Mouse (Mus musculus): ENCODE results near the gene Ercc4.

Ercc4 gene

GRCm38 (mm10) chr16:13149950-13150349 is 40.5 kb downstream of the Ercc4 start:
- DNase-seq, result no peak

- DNase-seq, result no peak
Observed at GRCm38 (mm10) chr16:13150790-13151189, 41.3 kb downstream of the Ercc4 start.

- no peak for DNase-seq
Observed at GRCm38 (mm10) chr16:13152475-13152874, 43.0 kb downstream of the Ercc4 start.

GRCm38 (mm10) chr16:13153215-13153614 is 43.7 kb downstream of the Ercc4 start:
- no peak for DNase-seq

GRCm38 (mm10) chr16:13154352-13154751 is 44.9 kb downstream of the Ercc4 start:
- DNase-seq, result no peak

- peak in 1 of 2 experiments; percentile 13 for DNase-seq
Observed at GRCm38 (mm10) chr16:13157314-13157713, 47.8 kb downstream of the Ercc4 start.

- DNase-seq, result no peak
Observed at GRCm38 (mm10) chr16:13158153-13158670, 48.7 kb downstream of the Ercc4 start.

- DNase-seq, result peak; percentile 66 to 73
Observed at GRCm38 (mm10) chr16:13158906-13159889, 49.7 kb downstream of the Ercc4 start.

- peak; percentile 95 to 96 for DNase-seq
Observed at GRCm38 (mm10) chr16:13159927-13160644, 50.6 kb downstream of the Ercc4 start.

- no peak for DNase-seq
Observed at GRCm38 (mm10) chr16:13161516-13161915, 52.0 kb downstream of the Ercc4 start.

GRCm38 (mm10) chr16:13167731-13168130 is 58.2 kb downstream of the Ercc4 start:
- DNase-seq, result no peak

- no peak for DNase-seq
Observed at GRCm38 (mm10) chr16:13173055-13173742, 63.7 kb downstream of the Ercc4 start.

GRCm38 (mm10) chr16:13182526-13182925 is 73.0 kb downstream of the Ercc4 start:
- DNase-seq, result no peak

GRCm38 (mm10) chr16:13183182-13183742 is 73.8 kb downstream of the Ercc4 start:
- no peak for DNase-seq

GRCm38 (mm10) chr16:13184381-13184780 is 74.9 kb downstream of the Ercc4 start:
- DNase-seq, result no peak

GRCm38 (mm10) chr16:13189430-13190107 is 80.1 kb downstream of the Ercc4 start:
- peak; percentile 21 to 54 for DNase-seq

GRCm38 (mm10) chr16:13190471-13190870 is 81.0 kb downstream of the Ercc4 start:
- DNase-seq, result no peak

GRCm38 (mm10) chr16:13191166-13191565 is 81.7 kb downstream of the Ercc4 start:
- DNase-seq, result no peak

- no peak for DNase-seq
Observed at GRCm38 (mm10) chr16:13193663-13194071, 84.2 kb downstream of the Ercc4 start.

- no peak for DNase-seq
Observed at GRCm38 (mm10) chr16:13194882-13195281, 85.4 kb downstream of the Ercc4 start.

GRCm38 (mm10) chr16:13196626-13197025 is 87.1 kb downstream of the Ercc4 start:
- DNase-seq, result no peak

GRCm38 (mm10) chr16:13197293-13197692 is 87.8 kb downstream of the Ercc4 start:
- peak in 1 of 2 experiments; percentile 27 for DNase-seq

Data from kidney, postnatal 4 days (tissue).